Mouse (Mus musculus) forebrain, postnatal 0 days (tissue): ENCODE data around the gene Dnaaf1. TPM values are rescaled to one million over a fixed set of nuclear protein-coding genes. Genes with fewer than 3 reads are reported as not detected.
A peak's percentile ranks its signal among the peaks of the same experiment; 100 is the strongest.

Experiments
- ATAC-seq: fragments of 200-750 bp; cut with Nextera tagmentation; 2 replicates; pipeline ENCODE4 v1.8.0; 2017; ENCODE audit warnings: mild to moderate bottlenecking, moderate library complexity
- DNase-seq: peaks from one replicate; pipeline ENCODE4 v3.0.0-alpha.2; 2015
- H3K27ac ChIP-seq: fragments of 300-500 bp; sonication (generic); 2 replicates; pipeline ENCODE4 v1.5.1; 2014; ENCODE audit warnings: low read depth, mild to moderate bottlenecking, antibody characterized with exemption, low read length, moderate library complexity, mixed read lengths
- H3K27me3 ChIP-seq: fragments of 300-500 bp; sonication (generic); 2 replicates; pipeline ENCODE4 v1.6.1; 2014; ENCODE audit warnings: mild to moderate bottlenecking, low read length, mixed read lengths; ENCODE audit not compliant: insufficient read depth
- H3K36me3 ChIP-seq: fragments of 300-500 bp; sonication (generic); 2 replicates; pipeline ENCODE4 v1.6.1; 2014; ENCODE audit warnings: mild to moderate bottlenecking, moderate library complexity; ENCODE audit not compliant: insufficient read depth
- H3K4me1 ChIP-seq: fragments of 300-500 bp; sonication (generic); 2 replicates; pipeline ENCODE4 v1.6.1; 2014; ENCODE audit warnings: antibody characterized with exemption; ENCODE audit not compliant: insufficient read depth
- H3K4me2 ChIP-seq: fragments of 300-500 bp; sonication (generic); 2 replicates; pipeline ENCODE4 v1.6.1; 2014; ENCODE audit warnings: low read depth, mild to moderate bottlenecking, moderate library complexity
- H3K4me3 ChIP-seq: fragments of 300-500 bp; sonication (generic); 2 replicates; pipeline ENCODE4 v1.5.1; 2014; ENCODE audit warnings: low read depth, low read length, mixed read lengths
- H3K9ac ChIP-seq: fragments of 300-500 bp; sonication (generic); 2 replicates; pipeline ENCODE4 v1.6.1; 2014; ENCODE audit warnings: mild to moderate bottlenecking
- H3K9me3 ChIP-seq: fragments of 300-500 bp; sonication (generic); 2 replicates; pipeline ENCODE4 v1.6.1; 2016; ENCODE audit warnings: low read length
- CTCF ChIP-seq: sonication (generic); IDR thresholded peaks from 2 replicates; pipeline ENCODE4 v1.5.1; 2016; ENCODE audit warnings: antibody characterized with exemption, control low read depth, low read depth
- WGBS: fragments of 180-500 bp; shearing (Covaris S2); extraction: QIAGEN DNeasy Blood & Tissue Kit; methylation state at CpG from one replicate; pipeline ENCODE4 v1.1.7; 2014; 5-methylcytosine and 5-hydroxymethylcytosine counted together
- polyA plus RNA-seq: library from polyadenylated mRNA; unstranded; fragments of >200 nt; fragmentation: Nextera tagmentation; extraction: Ambion mirVana; gene quantifications from 2 replicates; pipeline ENCODE4 v1.2.1, GENCODE M21; 2015
- total RNA-seq: library from RNA; depleted of rRNA; stranded (reverse); fragments of >200 nt; gene quantifications from 2 replicates; pipeline ENCODE4 v1.2.3, GENCODE M21; 2014

The Dnaaf1 gene
- total and polyA plus RNA-seq, 2 experiments from 2014 or later = 0.98 TPM; not detected in 1

DNA sequence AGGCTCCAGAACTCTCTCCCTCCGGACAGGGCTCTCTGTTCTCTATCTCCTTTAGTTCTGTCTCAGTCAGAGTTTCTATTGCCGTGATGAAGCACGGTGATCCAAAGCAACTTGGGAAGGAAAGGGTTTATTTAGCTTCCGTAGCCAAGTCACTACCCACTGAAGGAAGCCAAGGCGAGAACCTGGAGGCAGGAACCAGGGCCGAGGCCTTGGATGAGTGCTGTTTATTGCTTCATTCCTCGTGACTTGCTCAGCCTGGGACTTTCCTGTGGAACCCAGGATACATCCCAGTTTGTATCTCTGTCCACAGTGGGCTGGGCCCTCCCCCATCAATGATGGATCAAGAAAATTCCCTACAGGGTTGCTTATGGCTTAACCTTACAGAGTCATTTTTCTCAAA, 61.7 kb downstream of the Dnaaf1 start:
- no peak for TF ChIP-seq CTCF
- 62% methylated on average over 7 of the region's 7 CpGs for WGBS
- ATAC-seq = no peak
- no peak overlapping the region for H3K9ac ChIP-seq
- peaks cover 11% of the 10 kb centered on the region for H3K27me3 ChIP-seq
- no peaks in the 10 kb centered on the region for H3K36me3 ChIP-seq
- no peak overlapping the region for H3K4me3 ChIP-seq
- no peaks in the 10 kb centered on the region for H3K4me1 ChIP-seq
- H3K27ac ChIP-seq = no peak overlapping the region
- no peak overlapping the region for H3K4me2 ChIP-seq
- no peak for DNase-seq
- H3K9me3 ChIP-seq = no peaks in the 10 kb centered on the region

DNA sequence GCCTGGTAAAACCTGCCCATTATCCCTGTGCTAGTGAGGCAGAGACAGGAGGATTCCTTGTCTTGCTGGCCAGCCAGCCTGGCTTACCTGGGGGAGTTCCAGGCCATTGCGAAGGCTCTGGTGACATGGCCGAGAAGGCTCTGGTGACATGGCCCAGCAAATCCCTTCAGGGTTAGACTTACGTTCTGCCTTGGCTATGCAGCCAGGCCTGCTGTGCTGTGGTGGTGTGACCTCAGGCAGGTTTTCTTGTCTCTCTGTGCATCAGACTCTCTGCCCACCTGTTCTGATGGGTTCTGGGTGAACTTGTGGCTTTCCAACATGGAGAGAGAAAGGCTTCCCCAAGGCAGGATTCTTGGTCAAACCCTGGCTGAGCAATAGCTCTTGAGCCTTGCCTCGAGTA, 62.3 kb downstream of the Dnaaf1 start:
- Histone ChIP-seq H3K4me1 (no peaks in the 10 kb centered on the region), H3K27ac (no peak overlapping the region), H3K9ac (no peak overlapping the region), H3K36me3 (no peaks in the 10 kb centered on the region), H3K27me3 (peaks cover 11% of the 10 kb centered on the region), H3K4me3 (no peak overlapping the region), H3K4me2 (no peak overlapping the region), H3K9me3 (no peaks in the 10 kb centered on the region)
- 93% methylated on average over 4 of the region's 4 CpGs for WGBS
- no peak for ATAC-seq
- no peak for DNase-seq
- TF ChIP-seq CTCF = no peak

DNA sequence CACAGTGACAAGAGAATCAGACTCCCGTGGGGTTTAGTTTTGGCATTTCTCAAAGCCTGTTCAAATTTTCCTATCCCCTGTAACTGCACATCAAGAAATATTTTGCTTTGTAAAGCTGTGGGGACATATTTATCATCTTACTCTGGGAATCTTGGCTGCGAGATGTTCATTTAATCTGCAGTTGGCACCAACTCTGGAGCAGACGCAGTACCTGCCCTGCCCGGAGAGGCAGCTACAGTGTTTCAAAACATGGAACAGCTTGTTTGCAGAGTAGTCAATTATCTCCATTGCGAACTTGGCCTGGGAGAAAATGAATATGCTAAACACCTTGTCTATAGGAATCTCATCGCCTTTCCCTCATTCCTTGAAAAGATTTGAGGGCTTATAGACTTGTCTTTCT, 63.2 kb downstream of the Dnaaf1 start:
- no peaks in the 10 kb centered on the region for H3K9me3 ChIP-seq
- H3K27me3 ChIP-seq = peaks cover 11% of the 10 kb centered on the region
- H3K36me3 ChIP-seq = no peaks in the 10 kb centered on the region
- 43% methylated on average over 6 of the region's 6 CpGs for WGBS
- no peak overlapping the region for H3K4me3 ChIP-seq
- no peaks in the 10 kb centered on the region for H3K4me1 ChIP-seq
- no peak; the same call in 1 of the 2 replicates for ATAC-seq
- H3K4me2 ChIP-seq = no peak overlapping the region
- no peak overlapping the region for H3K27ac ChIP-seq
- peak; percentile 43 for DNase-seq
- TF ChIP-seq CTCF = no peak
- no peak overlapping the region for H3K9ac ChIP-seq

DNA sequence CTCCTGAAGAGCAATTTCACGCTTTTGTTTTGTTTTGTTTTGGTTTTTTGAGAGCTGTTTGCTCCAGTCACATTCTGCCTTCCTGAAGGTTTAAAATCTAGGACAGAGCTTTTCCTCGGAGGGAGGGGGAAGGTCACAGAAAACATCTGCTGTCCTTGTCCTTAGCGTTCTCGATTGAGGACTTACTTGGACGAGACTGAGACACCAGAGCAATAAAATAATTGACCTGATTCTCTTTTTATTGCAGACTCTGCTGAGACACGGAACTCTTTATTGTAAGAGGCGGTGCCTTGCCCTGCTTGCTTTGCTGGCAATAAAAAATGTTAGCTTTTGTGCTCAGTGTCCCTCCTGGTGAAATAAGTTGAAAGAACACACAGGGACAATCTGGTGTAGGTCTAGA, 64.8 kb downstream of the Dnaaf1 start:
- H3K27me3 ChIP-seq = no peaks in the 10 kb centered on the region; the same call in 1 of the 2 replicates
- no peak overlapping the region for H3K27ac ChIP-seq
- no peak overlapping the region for H3K9ac ChIP-seq
- H3K9me3 ChIP-seq = no peaks in the 10 kb centered on the region
- DNase-seq (no peak), ATAC-seq (no peak)
- no peak for TF ChIP-seq CTCF
- 64% methylated on average over 7 of the region's 7 CpGs for WGBS
- no peak overlapping the region for H3K4me2 ChIP-seq
- H3K4me3 ChIP-seq = no peak overlapping the region
- no peaks in the 10 kb centered on the region for H3K4me1 ChIP-seq
- no peaks in the 10 kb centered on the region for H3K36me3 ChIP-seq

DNA sequence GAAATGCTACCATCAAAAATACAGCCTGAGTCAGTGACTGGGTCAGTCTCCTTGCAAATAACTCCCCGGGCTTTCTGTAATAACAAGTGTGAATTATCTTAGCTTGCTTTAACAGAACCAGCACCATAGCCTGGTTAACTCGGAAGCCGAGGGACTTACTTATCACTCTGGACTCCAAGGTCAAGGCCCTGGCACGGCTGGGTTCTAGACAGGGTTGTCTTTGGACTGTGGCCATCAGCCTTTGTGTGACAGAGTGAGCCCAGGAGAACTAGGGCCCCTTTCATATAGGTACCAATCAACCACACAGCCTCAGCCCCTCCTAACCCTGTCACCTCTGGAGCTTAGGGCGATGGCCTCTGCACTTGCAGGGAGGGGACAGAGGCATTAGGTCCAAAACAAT, 66.0 kb downstream of the Dnaaf1 start:
- Histone ChIP-seq H3K27ac (no peak overlapping the region), H3K27me3 (no peaks in the 10 kb centered on the region), H3K4me2 (no peak overlapping the region), H3K36me3 (no peaks in the 10 kb centered on the region), H3K9ac (no peak overlapping the region), H3K9me3 (no peaks in the 10 kb centered on the region), H3K4me3 (no peak overlapping the region), H3K4me1 (no peaks in the 10 kb centered on the region)
- TF ChIP-seq CTCF = no peak
- WGBS = 81% methylated on average over 5 of the region's 5 CpGs
- ATAC-seq = no peak
- DNase-seq = no peak

DNA sequence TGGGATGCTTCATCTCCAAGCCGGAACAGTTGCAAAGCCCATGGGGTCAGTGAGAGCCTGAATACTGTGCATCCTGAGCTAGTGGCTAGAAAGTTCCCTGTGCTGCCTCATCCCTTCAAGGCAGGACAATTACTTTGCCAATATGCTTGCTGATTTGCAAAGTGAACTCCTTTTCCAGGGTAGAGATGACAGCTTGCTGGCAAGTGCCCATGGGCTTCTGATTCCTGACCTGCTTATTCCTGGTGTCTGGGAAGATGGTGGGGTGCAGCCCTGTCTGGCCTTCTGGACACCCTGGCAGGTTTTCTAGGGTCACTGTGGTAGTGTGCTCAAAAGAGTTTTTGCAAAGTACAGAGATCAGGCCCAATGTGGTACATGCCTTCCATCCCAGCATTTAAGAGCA, 67.9 kb downstream of the Dnaaf1 start:
- Histone ChIP-seq H3K9me3 (no peaks in the 10 kb centered on the region), H3K4me1 (no peaks in the 10 kb centered on the region), H3K9ac (no peak overlapping the region), H3K4me3 (no peak overlapping the region), H3K27me3 (no peaks in the 10 kb centered on the region), H3K4me2 (no peak overlapping the region), H3K27ac (no peak overlapping the region), H3K36me3 (no peaks in the 10 kb centered on the region)
- no peak for TF ChIP-seq CTCF
- DNase-seq (no peak), ATAC-seq (no peak)
- 83% methylated on average over 1 of the region's 1 CpGs for WGBS

DNA sequence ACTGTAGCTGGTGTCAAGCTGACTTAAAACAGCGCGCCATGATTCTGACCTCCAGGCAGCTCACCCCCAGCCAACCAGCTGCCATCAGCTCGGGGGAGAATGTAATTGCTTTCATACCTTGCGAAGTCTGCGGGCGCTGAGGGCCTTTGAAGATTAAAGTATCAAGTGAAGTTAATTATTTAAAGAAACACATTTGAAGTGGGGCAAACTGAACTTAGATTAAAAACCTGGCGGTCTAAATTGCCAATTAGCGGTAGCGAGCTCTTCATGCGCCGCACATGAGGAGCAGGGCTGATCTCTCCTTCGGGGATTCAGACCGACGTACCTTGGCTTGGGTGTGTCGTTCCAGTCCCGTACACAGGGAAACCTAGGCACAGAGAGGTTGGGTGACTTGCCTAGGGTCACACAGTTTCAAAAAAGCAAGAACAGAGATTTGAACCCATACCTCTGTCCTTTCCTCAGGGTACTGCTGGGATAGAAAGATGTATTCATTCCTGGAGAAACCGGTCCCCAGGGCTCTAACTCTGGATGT, 69.5 kb downstream of the Dnaaf1 start:
- WGBS = 67% methylated on average over 17 of the region's 17 CpGs
- no peak for TF ChIP-seq CTCF
- H3K9me3 ChIP-seq = no peaks in the 10 kb centered on the region
- no peaks in the 10 kb centered on the region for H3K27me3 ChIP-seq
- no peak overlapping the region for H3K4me3 ChIP-seq
- H3K9ac ChIP-seq = no peak overlapping the region
- no peak overlapping the region for H3K4me2 ChIP-seq
- H3K4me1 ChIP-seq = no peaks in the 10 kb centered on the region
- no peak overlapping the region for H3K27ac ChIP-seq
- ATAC-seq = no peak
- no peaks in the 10 kb centered on the region for H3K36me3 ChIP-seq
- no peak for DNase-seq
